16 mouse cellular contexts compared by ENCODE assay signal in the genomic region with DNA sequence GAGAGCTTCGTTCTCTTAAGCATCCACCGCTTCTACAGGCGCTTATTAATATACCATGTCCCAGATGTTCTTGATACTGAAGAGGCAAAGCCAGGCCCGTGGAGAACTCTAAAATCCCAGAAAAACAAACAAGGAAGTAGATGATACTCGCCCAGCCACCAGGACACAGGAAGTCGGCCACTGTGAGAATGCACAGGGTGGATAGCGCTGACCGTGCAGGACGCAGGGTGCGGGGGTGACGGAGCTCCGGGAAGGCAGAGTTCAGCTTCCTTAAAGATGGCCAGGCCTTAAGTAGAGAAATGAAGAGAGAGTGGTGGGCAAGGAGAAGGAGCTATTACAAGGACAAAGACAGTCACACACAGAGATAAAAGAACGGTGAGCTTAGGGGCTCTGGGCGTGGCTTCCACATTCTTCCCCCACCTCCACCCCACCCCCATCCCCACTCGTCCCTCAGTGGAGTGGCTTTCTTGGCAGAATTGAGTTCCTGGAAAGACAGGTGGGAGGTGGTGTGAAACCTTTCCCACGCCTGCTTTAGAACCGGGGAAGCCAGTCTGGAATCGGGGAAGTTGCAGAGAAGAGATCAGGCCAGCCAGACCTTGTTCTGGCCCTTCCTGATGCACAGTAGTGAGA.
DNase-seq lines count a peak whose midpoint lies in the region; ATAC-seq and TF ChIP-seq lines count a peak whose summit lies in the region.
"Had no signal": no experiment of that assay in that cellular context is flagged by ENCODE, and none has a peak within 500 bp of the region (broad histone marks: within the 10 kb centered on the region; RNA-seq: fewer than 3 reads in every experiment).

No protein-coding gene starts in this region.

- H3K4me2 ChIP-seq in kidney, embryonic 16.5 days (replicated peaks; ENCODE audit: low read depth, low read length): no peak overlapping the region
- 0 out of 2 replicates have a peak overlapping the region, but pooled peaks have one; percentile 1 for H3K4me2 ChIP-seq in heart, embryonic 16.5 days (ENCODE audit: low read depth, low read length)
- H3K4me2 ChIP-seq: hindbrain, embryonic 13.5 days; limb, embryonic 13.5 days; midbrain, embryonic 12.5 days; neural tube, embryonic 13.5 days had no signal

- H3K27me3 ChIP-seq in kidney, embryonic 16.5 days (ENCODE audit: insufficient read depth, low read length): no peaks in the 10 kb centered on the region
- H3K27me3 ChIP-seq in heart, embryonic 16.5 days (ENCODE audit: control insufficient read depth, insufficient read depth, low read length): no peaks in the 10 kb centered on the region
- no peaks in the 10 kb centered on the region for H3K27me3 ChIP-seq in thymus, adult 2 months (ENCODE audit: control insufficient read depth, insufficient read depth, low read length)
- H3K27me3 ChIP-seq: hindbrain, embryonic 13.5 days; limb, embryonic 13.5 days; midbrain, embryonic 12.5 days; neural tube, embryonic 13.5 days had no signal

- no peak for ATAC-seq in kidney, embryonic 16.5 days (ENCODE audit: low FRiP score, low TSS enrichment)
- no peak for ATAC-seq in heart, embryonic 16.5 days (replicated peaks; ENCODE audit: extremely low read depth, insufficient read depth, low FRiP score)

- no peak overlapping the region for H3K4me3 ChIP-seq in kidney, embryonic 16.5 days (ENCODE audit: low read length)
- H3K4me3 ChIP-seq in heart, embryonic 16.5 days (ENCODE audit: low read length): no peak overlapping the region
- no peak overlapping the region for H3K4me3 ChIP-seq in thymus, adult 2 months (ENCODE audit: control insufficient read depth, insufficient read depth, low read length)
- H3K4me3 ChIP-seq: erythroblast, embryonic 14.5 days; hindbrain, embryonic 13.5 days; layer of hippocampus, adult 2 months; limb, embryonic 13.5 days; midbrain, embryonic 12.5 days; neural tube, embryonic 13.5 days had no signal

- DNase-seq in adrenal gland, adult (ENCODE audit: inconsistent age in 2 of 2, low spot score in 1 of 2): peak; percentile 28 to 46
- no peak for DNase-seq in adrenal gland, postnatal 25 days
- DNase-seq in kidney, postnatal 25 days: peak; percentile 22 to 57
- DNase-seq in lung, postnatal 4 days: peak; percentile 50 to 52
- DNase-seq in thymus, adult 2 months: no peak
- no peak for DNase-seq in ovary, postnatal 14 days (ENCODE audit: low spot score)
- DNase-seq: right cerebral cortex, postnatal 4 days; thymus, adult 18-20 months had no signal

- H3K9me3 ChIP-seq in kidney, embryonic 16.5 days (ENCODE audit: low read length): no peaks in the 10 kb centered on the region
- no peaks in the 10 kb centered on the region for H3K9me3 ChIP-seq in heart, embryonic 16.5 days (replicated peaks; ENCODE audit: control insufficient read depth, low read length)
- H3K9me3 ChIP-seq: hindbrain, embryonic 13.5 days; limb, embryonic 13.5 days; midbrain, embryonic 12.5 days; neural tube, embryonic 13.5 days had no signal

- no peak for TF ChIP-seq CTCF in thymus, adult 2 months (IDR thresholded peaks at IDR 0.05; ENCODE audit: borderline replicate concordance, control insufficient read depth, extremely low read depth, insufficient read depth, low read length, poor library complexity)

- no peaks in the 10 kb centered on the region for H3K36me3 ChIP-seq in kidney, embryonic 16.5 days (ENCODE audit: insufficient read depth, low read length)
- no peaks in the 10 kb centered on the region for H3K36me3 ChIP-seq in heart, embryonic 16.5 days (ENCODE audit: control insufficient read depth, insufficient read depth)
- no peaks in the 10 kb centered on the region for H3K36me3 ChIP-seq in thymus, adult 2 months (ENCODE audit: control insufficient read depth, insufficient read depth, low read length)
- H3K36me3 ChIP-seq: hindbrain, embryonic 13.5 days; limb, embryonic 13.5 days; midbrain, embryonic 12.5 days; neural tube, embryonic 13.5 days had no signal

- H3K9ac ChIP-seq in kidney, embryonic 16.5 days (replicated peaks; ENCODE audit: low read length): no peak overlapping the region
- no peak overlapping the region for H3K9ac ChIP-seq in heart, embryonic 16.5 days (ENCODE audit: low read length)
- H3K9ac ChIP-seq: hindbrain, embryonic 13.5 days; limb, embryonic 13.5 days; midbrain, embryonic 12.5 days; neural tube, embryonic 13.5 days had no signal

- 72% methylated on average over 18 of the region's 18 CpGs for WGBS in kidney, embryonic 16.5 days
- 59% methylated on average over 18 of the region's 18 CpGs for WGBS in heart, embryonic 16.5 days
- 73% methylated on average over 18 of the region's 18 CpGs for WGBS in thymus, adult 2 months

- H3K27ac ChIP-seq in kidney, embryonic 16.5 days (ENCODE audit: low read length): no peak overlapping the region
- H3K27ac ChIP-seq in heart, embryonic 16.5 days (ENCODE audit: low read length): no peak overlapping the region
- H3K27ac ChIP-seq in thymus, adult 2 months (ENCODE audit: control insufficient read depth, insufficient read depth, low read length): no peak overlapping the region
- H3K27ac ChIP-seq: hindbrain, embryonic 13.5 days; layer of hippocampus, adult 2 months; limb, embryonic 13.5 days; midbrain, embryonic 12.5 days; neural tube, embryonic 13.5 days had no signal

- TF ChIP-seq POLR2A in thymus, adult 2 months (IDR thresholded peaks at IDR 0.05; ENCODE audit: control insufficient read depth, extremely low read depth, insufficient read depth, low read length, poor library complexity): no peak

- H3K4me1 ChIP-seq in kidney, embryonic 16.5 days (ENCODE audit: insufficient read depth, low read length): no peaks in the 10 kb centered on the region
- H3K4me1 ChIP-seq in heart, embryonic 16.5 days (ENCODE audit: control insufficient read depth, insufficient read depth, low read length): no peaks in the 10 kb centered on the region
- H3K4me1 ChIP-seq in thymus, adult 2 months (replicated peaks; ENCODE audit: control insufficient read depth, insufficient read depth, low read length): peaks cover 68% of the 10 kb centered on the region
- H3K4me1 ChIP-seq: hindbrain, embryonic 13.5 days; limb, embryonic 13.5 days; midbrain, embryonic 12.5 days; neural tube, embryonic 13.5 days had no signal

Comparison
In these comparisons a context has a peak if more than half of its experiments do, and no peak if none do; other contexts are left out.
1. DNase-seq: peak in adrenal gland, adult (2 of 2), kidney, postnatal 25 days (2 of 2) and lung, postnatal 4 days (2 of 2); none in adrenal gland, postnatal 25 days (single experiment), thymus, adult 2 months (single experiment) and ovary, postnatal 14 days (single experiment).